Mouse (Mus musculus): ENCODE measurements around the gene Arl4d.

DNA sequence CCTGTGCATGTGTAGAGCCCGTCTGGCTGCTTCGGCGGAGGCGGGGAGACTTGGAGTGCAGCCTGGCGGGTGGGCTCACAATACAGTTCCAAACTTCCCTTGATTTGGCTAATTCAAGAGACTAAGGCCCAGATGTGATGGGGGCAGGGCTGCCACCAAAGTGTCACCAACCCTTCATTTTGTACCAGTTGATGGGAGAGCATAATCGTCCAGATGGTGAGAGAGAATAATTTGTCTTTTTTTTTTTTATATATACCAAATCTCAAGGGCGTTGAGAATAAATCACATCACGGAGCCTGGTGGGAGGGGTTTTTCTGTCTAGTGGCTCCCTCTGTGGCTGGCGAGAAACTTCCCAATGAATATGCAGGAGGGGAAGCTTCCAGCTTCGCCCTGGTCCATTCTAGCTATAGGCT, 24.4 kb downstream of the Arl4d start:
- no peak for TF ChIP-seq CTCF (IDR thresholded peaks at IDR 0.05; ENCODE audit: low read depth)
- TF ChIP-seq EP300 (IDR thresholded peaks at IDR 0.05; ENCODE audit: low read depth), result no peak
